8 mouse cellular contexts compared by ENCODE assay signal in genomic region chr17:27826908-27827383, GRCm38 (mm10). TPM values are rescaled to one million over a fixed set of nuclear protein-coding genes. Genes with fewer than 3 reads are reported as not detected.
A peak's percentile ranks its signal among the peaks of the same experiment; 100 is the strongest.
DNase-seq lines count a peak whose midpoint lies in the region; ATAC-seq lines count a peak whose summit lies in the region.

No protein-coding gene starts in this region.

- ATAC-seq in forebrain, embryonic 16.5 days = no peak
- ATAC-seq in hindbrain, embryonic 16.5 days = no peak
- ATAC-seq in neutrophil, adult 5-6 weeks (ENCODE audit: extremely low read depth, insufficient number of reproducible peaks, low FRiP score, poor library complexity, severe bottlenecking) = peak; percentile 21; the same call in 1 of the 2 replicates

- no peak overlapping the region for H3K27ac ChIP-seq in forebrain, embryonic 16.5 days (ENCODE audit: low read length)
- H3K27ac ChIP-seq in hindbrain, embryonic 16.5 days (ENCODE audit: low read depth, low read length) = no peak overlapping the region

- H3K4me1 ChIP-seq in forebrain, embryonic 16.5 days (replicated peaks; ENCODE audit: control insufficient read depth, insufficient read depth, low read length) = peaks cover 3% of the 10 kb centered on the region; the same call in 1 of the 2 replicates
- H3K4me1 ChIP-seq in hindbrain, embryonic 16.5 days (ENCODE audit: control insufficient read depth, insufficient read depth, low read depth, low read length) = peaks cover 5% of the 10 kb centered on the region

- H3K9me3 ChIP-seq in forebrain, embryonic 16.5 days (ENCODE audit: control insufficient read depth, low read length) = no peaks in the 10 kb centered on the region
- no peaks in the 10 kb centered on the region for H3K9me3 ChIP-seq in hindbrain, embryonic 16.5 days (ENCODE audit: control insufficient read depth, low read length)

- WGBS in forebrain, embryonic 16.5 days = under 1% methylated on average over 9 of the region's 9 CpGs
- WGBS in hindbrain, embryonic 16.5 days = 0% methylated on average over 8 of the region's 9 CpGs

- peak overlapping the region; percentile 48; the same call in 1 of the 2 replicates for H3K4me2 ChIP-seq in forebrain, embryonic 16.5 days (ENCODE audit: low read length)
- peak overlapping the region; percentile 56 for H3K4me2 ChIP-seq in hindbrain, embryonic 16.5 days (ENCODE audit: low read length)

- no peaks in the 10 kb centered on the region for H3K36me3 ChIP-seq in forebrain, embryonic 16.5 days (ENCODE audit: control insufficient read depth, insufficient read depth)
- no peaks in the 10 kb centered on the region for H3K36me3 ChIP-seq in hindbrain, embryonic 16.5 days (ENCODE audit: control insufficient read depth, insufficient read depth, low read length)

- peak; percentile 94 for DNase-seq in 3T3-L1 (ENCODE audit: low read depth, low spot score)
- peak; percentile 52 for DNase-seq in adipocyte (ENCODE audit: low spot score)
- peak; percentile 35 to 46 for DNase-seq in lung, adult 18-20 months
- no peak for DNase-seq in left cerebral cortex, adult 18-20 months (ENCODE audit: low spot score in 2 of 2)
- DNase-seq in right cerebral cortex, postnatal 4 days = no peak

- no peak overlapping the region for H3K9ac ChIP-seq in forebrain, embryonic 16.5 days (replicated peaks; ENCODE audit: low read depth, low read length)
- H3K9ac ChIP-seq in hindbrain, embryonic 16.5 days (ENCODE audit: low read depth, low read length) = no peak overlapping the region

- H3K27me3 ChIP-seq in forebrain, embryonic 16.5 days (replicated peaks; ENCODE audit: control insufficient read depth, insufficient read depth, low read length) = peaks cover 3% of the 10 kb centered on the region; the same call in 1 of the 2 replicates
- H3K27me3 ChIP-seq in hindbrain, embryonic 16.5 days (replicated peaks; ENCODE audit: control insufficient read depth, insufficient read depth, low read length) = no peaks in the 10 kb centered on the region

- no peak overlapping the region for H3K4me3 ChIP-seq in forebrain, embryonic 16.5 days (replicated peaks; ENCODE audit: low read length)
- H3K4me3 ChIP-seq in hindbrain, embryonic 16.5 days (ENCODE audit: low read length) = peak overlapping the region; percentile 31

RNA-seq across cellular contexts. Expression of gene D17Wsu92e, which starts 6.5 kb away (rescaled TPM):
- polyA plus RNA-seq in forebrain, embryonic 16.5 days (2015; fragmentation: Nextera tagmentation; extraction: Ambion mirVana) = 11.9 and 12.4 TPM in 2 replicates
- 9.9 and 10.3 TPM in 2 replicates for polyA plus RNA-seq in hindbrain, embryonic 16.5 days (2015; fragmentation: Nextera tagmentation; extraction: Ambion mirVana)
- 76.8 and 81.2 TPM in 2 replicates for total RNA-seq in neutrophil, adult 5-6 weeks (2017)
- total RNA-seq in left cerebral cortex, adult 18-20 months (2021) = 100 to 1,000 TPM; 221 to 223 TPM

RNA-seq across cellular contexts. Expression of gene Snrpc, which starts 11.0 kb away (rescaled TPM):
- polyA plus RNA-seq in forebrain, embryonic 16.5 days (2015; fragmentation: Nextera tagmentation; extraction: Ambion mirVana) = 255 and 264 TPM in 2 replicates
- polyA plus RNA-seq in hindbrain, embryonic 16.5 days (2015; fragmentation: Nextera tagmentation; extraction: Ambion mirVana) = 198 and 207 TPM in 2 replicates
- total RNA-seq in neutrophil, adult 5-6 weeks (2017) = 74.8 and 75.6 TPM in 2 replicates
- total RNA-seq in left cerebral cortex, adult 18-20 months (2021) = 10 to 100 TPM; 43.5 to 44.7 TPM

RNA-seq across cellular contexts. Expression of gene Uhrf1bp1, which starts 29.3 kb away (rescaled TPM):
- polyA plus RNA-seq in forebrain, embryonic 16.5 days (2015; fragmentation: Nextera tagmentation; extraction: Ambion mirVana) = 6.6 and 6.8 TPM in 2 replicates
- polyA plus RNA-seq in hindbrain, embryonic 16.5 days (2015; fragmentation: Nextera tagmentation; extraction: Ambion mirVana) = 5.3 and 6.3 TPM in 2 replicates
- 1.4 and 1.6 TPM in 2 replicates for total RNA-seq in neutrophil, adult 5-6 weeks (2017)
- total RNA-seq in left cerebral cortex, adult 18-20 months (2021) = 10 to 100 TPM; 21.3 to 23.3 TPM

Comparison
In these comparisons a context has a peak if more than half of its experiments do, and no peak if none do; other contexts are left out.
1. DNase-seq: peak in 3T3-L1 (single experiment), adipocyte (single experiment) and lung, adult 18-20 months (2 of 2); none in left cerebral cortex, adult 18-20 months (0 of 2) and right cerebral cortex, postnatal 4 days (single experiment).